Mouse (Mus musculus) spleen, embryonic (tissue): ENCODE results near the gene Rubcn.
"Not testable (repeated sequence)": the region's sequence is repeated elsewhere in the genome, so short reads cannot be mapped to it uniquely, and the experiment has no call there.

Source experiments
- CTCF ChIA-PET: fragments of 350-600 bp; sonication (Branson Sonifier 250); formaldehyde crosslinking; loops from one replicate; lab custom pipeline; 2022; lab: Charles Lee

The Rubcn gene

DNA sequence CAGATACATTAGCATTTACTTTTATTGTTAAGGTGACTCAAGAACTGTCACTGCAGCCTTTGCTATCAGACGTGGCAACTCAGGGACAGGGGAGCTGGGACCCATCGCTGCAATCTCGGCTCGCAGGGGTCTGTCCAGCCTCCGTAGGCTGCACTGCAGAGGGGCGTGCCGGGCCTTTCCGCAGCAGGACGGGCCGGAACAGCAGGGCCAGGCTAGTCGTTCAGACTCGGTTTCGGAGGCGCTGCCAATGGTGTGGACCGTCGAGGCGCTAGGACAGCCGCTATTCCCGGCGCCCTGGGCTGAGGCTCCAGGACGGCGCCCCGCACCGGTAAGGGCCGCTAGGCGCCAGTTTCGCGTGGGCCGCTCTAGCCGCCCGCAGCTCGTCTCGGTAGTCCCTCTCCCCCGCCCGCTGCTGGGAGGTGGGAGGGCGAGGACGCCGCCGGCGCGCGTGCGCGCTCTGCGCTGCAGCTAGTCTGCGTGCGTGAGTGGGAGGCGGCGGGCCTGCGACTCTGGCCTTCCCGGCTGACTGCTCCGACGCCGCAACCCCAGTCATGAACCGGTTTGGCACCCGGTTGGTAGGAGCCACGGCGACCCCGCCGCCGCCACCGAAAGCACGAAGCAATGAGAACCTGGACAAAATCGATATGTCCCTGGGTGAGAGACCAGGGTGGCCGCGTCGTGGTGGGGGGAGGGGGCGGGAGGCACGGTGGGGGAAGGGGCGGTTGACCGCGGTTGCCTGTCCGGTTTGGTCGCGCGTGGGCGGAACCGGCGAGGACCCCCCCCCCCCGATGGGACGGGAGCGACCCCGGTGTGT is at the start of gene Rubcn, which contains the start of gene Fyttd1:
TSS of gene Rubcn (minus strand) at position 424 of the 814 bp plus-strand sequence.
TSS of gene Fyttd1 (plus strand) at position 158 of the 814 bp plus-strand sequence.
- CTCF ChIA-PET: interaction anchor here (0.7 to 1.2 kb wide), 2 partner anchors 11 to 638 kb away, joined by 6 to 7 read pairs; no protein-coding TSS in a partner anchor

DNA sequence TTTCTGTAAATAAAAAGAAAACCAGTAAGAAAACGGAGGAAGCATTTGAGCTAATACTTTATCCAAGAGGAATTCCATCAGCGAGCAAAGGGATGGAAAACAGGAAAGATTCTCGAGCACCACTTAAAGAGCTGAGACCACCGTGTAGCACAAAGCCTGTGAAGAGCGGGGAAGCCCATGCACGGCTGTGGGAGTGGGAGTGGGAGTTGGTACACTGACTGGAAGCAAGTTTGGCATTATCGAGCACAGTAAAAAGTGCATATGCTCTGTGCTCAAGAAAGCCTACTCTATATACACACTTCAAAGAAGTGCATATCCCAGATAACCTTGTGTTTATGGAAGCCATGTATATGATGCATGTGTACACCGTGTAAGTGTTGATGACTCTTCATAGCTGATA is 49.5 kb upstream of the Rubcn start:
- CTCF ChIA-PET: no interaction called here

DNA sequence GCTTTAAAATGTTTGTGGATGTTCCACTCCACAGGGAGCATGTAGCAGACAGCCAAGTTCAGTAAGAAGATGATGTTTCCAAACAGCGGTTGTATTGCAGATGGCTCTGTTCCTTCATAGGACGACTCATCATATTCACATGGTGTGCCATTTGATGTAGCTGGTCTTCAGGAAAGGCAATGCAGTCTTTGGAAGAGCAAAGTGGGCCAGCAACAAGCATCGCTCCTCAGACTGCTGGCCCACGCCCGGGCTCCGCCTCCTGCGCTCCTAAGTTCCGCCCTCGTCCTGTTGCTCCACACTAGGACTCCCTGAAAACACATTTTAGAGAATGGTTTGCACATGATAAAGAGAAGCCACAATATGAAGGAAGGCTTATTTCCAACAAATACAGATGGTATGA is 49.1 kb upstream of the Rubcn start:
- CTCF ChIA-PET: not testable (repeated sequence)

GRCm38 (mm10) chr16:32915292-32916068 is 37.9 kb upstream of the Rubcn start:
- CTCF ChIA-PET: interaction anchor here (0.5 to 0.6 kb wide), 4 partner anchors 77 to 505 kb away, joined by 3 to 6 read pairs (median 4); partner anchors contain the start of gene Pcyt1a

- CTCF ChIA-PET: interaction anchor here (0.7 kb wide), 1 partner anchor 10 kb away, joined by 6 read pairs; no protein-coding TSS in a partner anchor
Observed at GRCm38 (mm10) chr16:32913937-32914881, 36.6 kb upstream of the Rubcn start, which contains the start of gene Lrch3. Gene Lrch3 (plus strand): TSS chr16:32914100.

DNA sequence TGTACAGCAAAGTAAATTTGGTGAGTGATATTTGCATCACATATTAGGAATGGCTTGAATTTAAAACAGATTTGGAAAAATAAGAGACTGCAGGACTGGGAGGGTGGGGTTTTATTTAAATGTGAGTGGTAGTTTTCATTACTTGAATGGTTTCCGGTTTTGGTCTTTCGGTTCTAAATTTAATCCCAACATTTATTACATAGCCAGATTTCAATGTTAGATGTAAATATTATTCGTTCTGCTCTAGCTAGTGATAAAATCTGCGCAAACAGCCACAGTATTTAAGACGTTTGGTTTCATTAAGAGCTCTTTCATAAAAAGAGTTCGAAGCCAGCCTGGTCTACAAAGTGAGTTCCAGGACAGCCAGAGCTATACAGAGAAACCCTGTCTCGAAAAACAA is 35.6 kb upstream of the Rubcn start:
- CTCF ChIA-PET: no interaction called here

GRCm38 (mm10) chr16:32906727-32907126 is 29.2 kb upstream of the Rubcn start:
- CTCF ChIA-PET: no interaction called here

- CTCF ChIA-PET: no interaction called here
Observed at GRCm38 (mm10) chr16:32906186-32906585, 28.6 kb upstream of the Rubcn start.

- CTCF ChIA-PET: no interaction called here
Observed at GRCm38 (mm10) chr16:32902051-32902428, 24.5 kb upstream of the Rubcn start.

DNA sequence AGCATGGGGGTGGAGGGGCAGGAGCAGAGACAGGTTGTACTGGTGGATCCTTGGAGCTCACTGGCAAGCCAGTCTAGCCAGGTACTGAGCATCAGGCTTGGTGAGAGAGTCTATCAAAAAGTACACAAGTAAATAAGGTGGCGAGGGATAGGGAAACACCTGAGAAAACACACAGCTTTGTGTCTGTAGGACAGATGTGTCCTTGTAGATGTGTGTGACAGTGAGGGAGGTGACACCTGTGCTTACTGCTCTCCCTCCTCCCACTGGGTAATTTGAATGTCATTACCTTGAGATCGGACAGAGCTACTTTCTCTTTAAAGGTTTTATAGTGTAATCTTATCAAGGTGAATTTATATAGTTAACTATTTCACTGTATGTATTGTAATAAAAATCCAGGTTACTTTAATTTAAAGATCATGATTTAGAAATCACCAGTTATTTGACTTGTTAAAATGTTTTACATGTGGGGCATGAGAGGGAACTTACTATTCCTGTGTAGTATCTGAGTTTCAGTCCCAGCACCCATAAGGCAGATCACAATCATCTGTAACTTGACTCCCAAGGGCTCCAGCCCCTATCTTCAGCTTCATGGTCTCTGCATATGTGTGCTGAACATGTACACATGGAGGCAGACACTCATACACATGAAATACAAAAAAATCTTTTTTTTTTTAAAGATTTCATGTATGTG is 23.9 kb upstream of the Rubcn start:
- CTCF ChIA-PET: no interaction called here

GRCm38 (mm10) chr16:32896126-32896525 is 18.6 kb upstream of the Rubcn start:
- CTCF ChIA-PET: no interaction called here

DNA sequence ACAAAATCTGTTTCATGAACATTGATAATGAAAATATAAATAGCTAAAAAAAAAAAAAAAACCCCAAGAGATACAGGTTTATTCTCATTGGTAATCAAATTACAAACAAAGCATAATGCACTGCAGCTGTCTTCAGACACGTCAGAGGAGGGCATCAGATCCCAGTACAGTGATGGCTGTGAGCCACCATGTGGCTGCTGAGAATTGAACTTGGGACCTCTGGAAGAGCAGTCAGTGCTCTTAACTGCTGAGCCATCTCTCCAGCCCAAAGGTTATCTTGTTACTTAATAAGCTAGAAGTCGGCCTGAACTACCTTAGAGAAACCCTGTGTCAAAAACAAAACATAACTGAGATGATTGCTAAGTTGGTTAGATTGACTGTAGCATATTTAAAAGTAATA is 12.3 kb upstream of the Rubcn start:
- CTCF ChIA-PET: interaction anchor here (0.6 kb wide), 2 partner anchors 17 to 230 kb away, joined by 5 to 23 read pairs; no protein-coding TSS in a partner anchor

DNA sequence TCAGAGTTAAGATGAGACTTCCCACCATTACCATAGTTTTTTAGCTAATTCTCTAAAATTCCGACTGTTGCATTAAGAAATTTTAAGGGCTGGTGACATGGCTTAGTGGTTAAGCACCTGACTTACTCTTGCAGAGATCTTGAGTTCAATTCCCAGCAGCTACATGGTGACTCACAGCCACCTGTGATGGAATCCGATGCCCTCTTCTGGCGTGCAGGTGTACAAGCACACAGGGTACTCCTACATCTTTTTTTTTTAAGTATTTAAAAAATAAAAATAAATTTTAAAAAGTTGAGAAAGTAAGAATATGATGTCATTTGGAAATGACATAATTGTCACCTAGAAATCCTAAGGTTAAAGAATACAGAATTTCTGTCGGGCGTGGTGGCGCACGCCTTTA is 10.4 kb upstream of the Rubcn start:
- CTCF ChIA-PET: interaction anchor here (0.6 kb wide), 1 partner anchor 226 kb away, joined by 4 read pairs; no protein-coding TSS in a partner anchor

DNA sequence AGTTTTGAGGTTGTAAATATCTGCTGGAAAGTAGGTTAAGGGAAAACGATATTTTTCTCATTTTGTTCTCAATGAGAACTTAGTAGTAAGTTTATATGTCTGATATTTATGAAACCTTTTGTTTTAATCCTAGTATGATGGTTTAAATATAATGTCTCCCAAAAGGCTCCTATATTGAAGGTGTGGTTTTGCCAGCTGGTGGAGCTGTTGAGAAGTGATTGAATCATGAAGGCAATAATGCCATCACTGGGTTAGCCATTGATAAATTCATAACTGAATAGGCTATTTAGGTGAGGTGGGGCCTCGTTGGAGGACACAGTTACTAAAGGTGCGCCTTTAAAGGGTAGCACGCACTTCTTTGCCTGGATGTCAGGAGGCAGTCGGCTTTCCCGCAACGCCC is 4.0 kb upstream of the Rubcn start:
- CTCF ChIA-PET: no interaction called here

DNA sequence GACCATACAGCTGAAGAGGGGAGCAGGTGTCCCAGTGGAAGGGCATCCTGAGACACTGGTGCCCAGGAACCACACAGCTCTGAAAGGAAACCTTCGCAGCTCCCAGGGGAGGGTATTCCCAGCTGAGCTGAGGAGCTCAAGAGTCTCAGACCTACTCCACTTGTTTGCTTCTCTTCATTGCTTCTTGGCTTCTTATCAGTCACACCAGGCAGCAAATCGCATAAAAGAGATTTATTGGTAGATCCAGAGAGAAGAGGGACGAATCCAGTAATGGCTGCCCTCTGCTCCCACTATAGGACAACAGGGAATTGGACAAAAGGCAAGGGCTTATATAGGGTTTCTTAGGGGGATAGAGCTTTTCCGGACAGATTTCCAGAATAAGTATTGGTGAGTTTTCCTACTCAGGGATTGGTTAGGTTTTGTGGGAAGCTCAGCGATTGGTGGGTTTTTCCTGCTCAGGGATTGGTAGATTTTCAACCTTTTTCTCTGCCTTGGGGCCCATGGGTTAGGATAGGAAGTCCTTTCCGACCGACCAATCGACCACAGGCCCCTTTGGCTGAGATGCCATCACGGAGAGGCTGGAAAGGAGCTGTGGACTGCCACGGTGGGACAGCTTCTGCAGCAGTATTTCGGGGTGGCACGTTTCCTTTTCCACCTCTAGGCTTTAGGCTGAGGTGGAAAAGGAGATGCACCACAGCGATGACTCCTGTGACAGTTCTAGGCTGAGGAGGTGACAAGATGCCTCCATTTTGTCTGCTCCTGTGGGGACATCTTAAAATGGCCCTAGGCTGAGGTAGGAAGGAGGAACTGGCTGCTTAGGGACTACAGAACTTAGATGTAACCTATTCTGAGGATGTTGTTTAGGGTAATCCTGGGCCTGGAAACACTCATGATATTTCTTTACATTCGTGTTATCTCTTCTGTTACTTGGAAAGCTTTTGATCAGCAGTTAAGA is 1.7 kb upstream of the Rubcn start:
- CTCF ChIA-PET: interaction anchor here (0.6 to 1.2 kb wide), 3 partner anchors 9 to 273 kb away, joined by 3 read pairs; no protein-coding TSS in a partner anchor

- CTCF ChIA-PET: no interaction called here
Observed at GRCm38 (mm10) chr16:32878157-32878598, 612 bp upstream of the Rubcn start.

GRCm38 (mm10) chr16:32876831-32877230 is 735 bp downstream of the Rubcn start:
- CTCF ChIA-PET: interaction anchor here (0.7 to 1.2 kb wide), 2 partner anchors 10 to 637 kb away, joined by 6 to 7 read pairs; no protein-coding TSS in a partner anchor

- CTCF ChIA-PET: interaction anchor here (1.2 kb wide), 1 partner anchor 9 kb away, joined by 6 read pairs; no protein-coding TSS in a partner anchor
Observed at GRCm38 (mm10) chr16:32875847-32876246, 1.7 kb downstream of the Rubcn start.

DNA sequence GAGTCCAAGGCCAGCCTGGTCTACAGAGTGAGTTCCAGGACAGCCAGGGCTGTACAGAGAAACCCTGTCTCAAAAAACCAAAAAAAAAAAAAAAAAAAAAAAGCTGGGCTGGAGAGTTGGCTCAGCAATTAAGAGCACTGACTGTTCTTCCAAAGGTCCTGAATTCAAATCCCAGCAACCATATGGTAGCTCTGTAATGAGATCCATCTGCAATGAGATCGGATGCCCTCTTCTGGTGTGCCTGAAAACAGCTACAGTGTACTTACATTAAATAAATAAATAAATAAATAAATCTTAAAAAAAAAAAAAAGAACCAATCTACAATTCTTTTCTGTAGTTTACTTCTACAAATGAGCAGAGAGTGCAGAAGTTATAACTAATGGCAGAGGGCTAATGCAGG is 2.3 kb downstream of the Rubcn start:
- CTCF ChIA-PET: not testable (repeated sequence)
